Mouse (Mus musculus) kidney, adult 11 months (tissue): ENCODE data around the gene Fbxo46.
A peak's percentile ranks its signal among the peaks of the same experiment; 100 is the strongest.

Experiments
- DNase-seq: peaks from one replicate; pipeline ENCODE4 v3.0.0; 2022

Fbxo46 gene

DNA sequence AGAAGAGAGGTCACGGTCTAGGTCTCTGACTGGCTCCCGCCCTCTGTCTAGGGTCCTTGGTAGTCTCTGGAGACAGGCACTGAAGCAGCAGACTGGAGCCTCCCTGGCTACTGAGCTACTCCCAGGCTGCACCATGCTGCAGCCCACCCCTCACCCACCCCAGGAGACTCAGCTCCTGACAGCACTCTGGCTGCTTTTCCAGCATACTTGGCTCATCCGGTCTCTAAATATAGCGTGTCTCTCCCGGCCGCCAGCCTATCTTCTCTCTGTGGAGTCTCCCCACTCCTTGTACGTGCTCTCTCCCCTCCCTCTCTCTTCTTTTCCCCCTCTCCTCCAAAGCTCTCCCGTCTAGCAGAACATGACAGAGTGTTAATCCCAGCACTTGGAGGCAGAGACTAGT lies 50.5 kb downstream of the Fbxo46 start:
- no peak for DNase-seq

DNA sequence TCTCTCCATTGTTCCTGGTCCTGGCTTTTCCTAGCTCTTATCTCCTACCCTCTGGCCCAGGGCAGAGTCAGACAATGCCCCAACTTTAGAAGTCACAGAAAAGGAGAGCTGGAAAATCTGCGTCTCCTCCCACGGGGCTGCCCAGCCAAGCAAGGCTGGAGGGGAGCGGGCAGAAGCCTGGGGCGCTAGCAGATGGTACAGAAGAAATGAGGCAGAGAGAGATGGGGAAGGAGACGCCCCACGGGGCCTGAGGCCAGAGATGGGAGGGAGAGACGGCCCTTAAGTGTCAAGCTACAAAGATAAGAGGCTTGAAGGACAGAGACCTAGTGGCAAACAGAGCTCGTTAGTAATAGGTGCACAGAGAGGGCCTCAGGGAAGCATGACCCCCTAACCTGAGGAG lies 52.2 kb downstream of the Fbxo46 start:
- DNase-seq = no peak

DNA sequence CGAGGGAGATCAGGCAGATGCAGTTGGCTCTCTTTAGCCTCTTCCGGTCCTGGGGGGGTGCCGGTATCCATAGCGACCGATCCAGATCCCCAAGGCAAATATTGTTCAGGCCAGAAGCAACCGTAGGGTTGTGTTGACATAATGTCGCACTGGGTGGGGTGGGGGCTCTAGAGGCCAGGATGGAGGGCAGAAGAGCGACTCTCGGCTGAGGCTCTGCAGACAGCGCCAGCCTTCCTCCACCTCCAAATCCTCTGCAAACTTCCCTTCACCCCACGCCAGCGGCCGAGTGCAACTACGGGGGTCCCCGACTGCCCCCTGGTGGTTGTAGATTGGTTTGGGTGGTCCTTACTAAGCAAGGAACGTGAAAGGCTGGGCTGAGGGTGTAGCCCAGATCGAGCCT lies 53.2 kb downstream of the Fbxo46 start:
- peak; percentile 49 for DNase-seq

DNA sequence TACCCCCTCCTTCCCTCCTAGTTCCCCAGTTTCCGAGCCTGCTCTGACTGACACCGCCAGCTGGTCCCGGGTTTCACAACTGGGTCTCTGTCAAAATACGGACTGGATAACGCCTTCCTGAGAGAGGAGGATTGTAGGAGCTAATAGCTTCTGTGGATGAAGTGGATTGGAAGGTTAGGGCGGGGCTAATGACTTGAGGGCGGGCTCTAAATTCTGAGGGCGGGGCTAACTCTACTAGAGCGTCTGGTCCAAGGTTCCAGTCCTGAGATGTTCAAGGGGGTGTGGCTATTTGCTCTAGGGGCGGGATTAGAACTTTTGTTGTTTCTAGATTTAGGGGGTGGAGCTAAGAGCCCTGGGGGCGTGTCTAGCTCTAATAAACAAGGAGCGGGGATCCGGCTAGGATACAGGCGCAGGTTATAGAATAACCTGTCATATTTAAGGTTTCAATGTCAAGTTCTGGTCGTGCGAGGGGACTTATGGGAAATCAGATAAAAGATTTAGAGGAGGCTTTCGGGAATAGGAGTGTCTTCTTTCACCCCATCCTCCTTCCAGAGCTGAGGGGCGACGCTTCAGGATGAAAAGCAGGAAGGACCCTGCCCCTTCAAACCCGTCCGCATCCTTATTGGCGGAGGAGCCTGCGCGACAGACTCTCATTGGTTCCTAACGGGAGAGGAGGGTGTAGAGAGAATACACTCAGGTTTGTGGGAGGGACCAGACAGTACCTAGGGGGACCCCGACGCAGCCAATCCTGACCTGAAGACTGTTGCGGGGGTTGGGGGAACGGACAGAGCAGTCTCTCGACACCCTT lies 56.3 kb downstream of the Fbxo46 start, which contains the start of gene Eml2:
TSS of gene Eml2 (plus strand) at position 714 of the 808 bp plus-strand sequence.
- peak; percentile 31 for DNase-seq

DNA sequence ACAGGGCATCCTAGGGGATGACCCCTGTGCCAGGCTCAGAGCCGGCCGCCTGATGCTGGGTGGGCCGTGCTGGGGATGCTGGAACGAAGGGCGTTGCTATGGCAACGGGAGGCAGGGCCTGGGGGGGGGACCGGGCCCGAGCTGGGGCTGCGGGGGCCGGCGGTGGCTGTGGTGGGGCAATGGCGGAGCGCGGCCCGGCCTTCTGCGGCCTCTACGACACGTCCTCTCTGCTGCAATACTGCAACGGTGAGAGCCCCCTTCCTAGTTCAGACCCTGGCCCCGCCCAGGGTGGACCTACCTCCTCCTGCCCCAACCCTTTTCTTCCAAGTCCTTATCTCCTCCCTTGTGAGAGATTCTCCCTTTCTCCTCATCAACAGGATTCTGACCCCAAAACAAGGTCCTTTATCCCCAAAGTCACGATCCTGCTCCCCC lies 56.9 kb downstream of the Fbxo46 start:
- DNase-seq = no peak

DNA sequence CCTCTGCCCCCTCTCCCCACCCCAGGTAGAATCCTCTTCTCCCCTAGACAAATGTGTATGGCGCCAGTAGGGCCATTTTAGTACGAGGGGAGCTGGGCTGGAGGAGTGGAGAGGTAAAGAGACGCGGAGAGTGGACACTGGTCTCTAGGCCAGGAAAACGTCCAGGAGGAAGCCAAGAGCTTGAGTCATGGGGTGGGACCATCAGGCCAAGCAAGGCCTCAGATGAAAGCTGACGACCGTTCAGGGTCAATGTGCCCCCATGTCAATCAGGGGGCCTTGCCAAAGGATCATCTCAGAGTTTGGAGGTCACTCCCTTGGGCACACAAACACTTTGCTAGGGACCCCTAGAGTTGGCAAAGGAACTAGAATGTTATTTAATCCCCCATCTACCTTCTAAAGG lies 57.6 kb downstream of the Fbxo46 start:
- DNase-seq = no peak

DNA sequence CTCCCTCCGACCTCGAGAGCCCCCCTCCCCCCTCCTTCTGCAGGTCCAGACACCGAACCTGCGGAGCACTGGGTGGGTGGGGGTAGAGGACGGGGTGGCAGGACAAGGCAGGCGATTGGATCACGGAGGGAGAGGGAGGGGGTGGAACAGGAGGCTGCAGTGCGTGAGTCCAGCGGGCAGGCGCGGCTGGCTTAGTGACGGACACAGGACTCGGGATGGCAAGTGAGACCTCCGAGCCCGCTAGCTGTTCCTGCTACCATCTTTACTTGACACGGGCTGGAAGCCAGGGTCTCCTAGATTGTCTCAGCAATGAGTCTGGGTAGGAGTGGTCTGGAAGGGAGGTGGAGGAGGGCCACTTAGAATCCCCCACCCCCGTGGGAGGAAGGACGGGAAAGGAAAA lies 58.4 kb downstream of the Fbxo46 start:
- DNase-seq = no peak

DNA sequence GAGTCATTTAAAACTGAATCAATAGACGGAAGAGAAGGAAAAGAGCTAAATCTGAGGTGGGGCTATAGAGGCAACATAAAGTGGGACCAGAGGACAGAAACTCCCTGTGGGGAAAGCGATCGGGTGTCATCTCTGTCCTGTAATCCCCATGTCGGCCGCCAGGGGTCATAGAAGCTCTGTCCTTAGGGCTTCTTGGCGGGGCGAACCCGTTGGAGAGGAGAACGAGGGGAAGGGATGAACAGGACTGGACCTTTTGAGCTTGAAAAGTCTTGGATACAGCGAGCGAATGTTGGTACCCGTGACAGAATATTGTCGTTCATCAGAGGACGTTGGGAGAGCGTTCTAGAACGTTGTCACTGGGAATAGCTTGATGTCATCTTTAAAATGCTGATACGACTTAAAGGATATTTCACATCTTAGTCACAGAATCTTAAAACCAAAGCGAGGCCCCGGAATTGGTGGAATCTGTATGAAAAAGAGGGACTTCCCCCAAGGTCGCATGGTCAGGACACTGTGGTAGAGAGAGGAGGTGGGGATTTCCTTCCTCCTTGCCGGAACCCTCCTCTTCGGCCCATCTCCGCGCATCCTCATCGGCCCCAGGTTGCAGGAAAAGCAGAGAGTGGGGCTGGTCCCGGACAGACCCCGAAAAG lies 58.9 kb downstream of the Fbxo46 start:
- peak; percentile 42 for DNase-seq

DNA sequence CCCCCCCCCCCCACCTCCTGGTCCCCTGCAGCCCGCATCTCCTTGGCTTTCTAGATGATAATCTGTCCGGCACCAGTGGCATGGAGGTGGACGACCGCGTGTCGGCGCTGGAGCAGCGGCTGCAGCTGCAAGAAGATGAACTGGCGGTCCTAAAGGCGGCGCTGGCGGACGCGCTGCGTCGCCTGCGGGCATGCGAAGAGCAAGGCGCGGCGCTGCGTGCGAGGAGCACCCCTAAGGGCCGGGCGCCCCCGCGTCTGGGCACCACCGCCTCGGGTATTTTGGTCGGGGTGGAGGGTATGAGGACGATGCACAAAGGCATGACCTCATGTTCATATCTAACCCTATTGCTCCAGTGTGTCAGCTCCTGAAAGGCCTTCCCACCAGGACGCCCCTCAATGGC lies 59.5 kb downstream of the Fbxo46 start:
- peak; percentile 53 for DNase-seq

DNA sequence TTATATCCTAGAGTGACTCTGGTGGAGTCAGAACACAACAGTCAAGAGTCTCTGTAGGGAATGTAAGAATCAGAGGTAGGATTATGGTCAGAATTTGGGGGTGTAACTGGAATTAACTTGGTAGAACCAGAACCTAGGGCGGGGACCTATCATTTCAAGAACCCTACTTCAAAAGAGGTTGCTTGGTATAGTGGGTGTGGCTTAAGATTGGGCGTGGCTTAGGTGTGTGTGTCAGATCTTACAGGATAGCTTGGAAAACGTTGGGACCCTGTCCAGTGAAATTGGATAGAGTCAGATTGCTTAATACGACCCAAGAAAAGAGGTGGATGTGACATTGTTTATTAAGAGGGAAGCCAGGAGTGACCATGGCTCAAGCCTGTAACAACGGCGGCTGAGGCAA lies 60.3 kb downstream of the Fbxo46 start:
- no peak for DNase-seq

DNA sequence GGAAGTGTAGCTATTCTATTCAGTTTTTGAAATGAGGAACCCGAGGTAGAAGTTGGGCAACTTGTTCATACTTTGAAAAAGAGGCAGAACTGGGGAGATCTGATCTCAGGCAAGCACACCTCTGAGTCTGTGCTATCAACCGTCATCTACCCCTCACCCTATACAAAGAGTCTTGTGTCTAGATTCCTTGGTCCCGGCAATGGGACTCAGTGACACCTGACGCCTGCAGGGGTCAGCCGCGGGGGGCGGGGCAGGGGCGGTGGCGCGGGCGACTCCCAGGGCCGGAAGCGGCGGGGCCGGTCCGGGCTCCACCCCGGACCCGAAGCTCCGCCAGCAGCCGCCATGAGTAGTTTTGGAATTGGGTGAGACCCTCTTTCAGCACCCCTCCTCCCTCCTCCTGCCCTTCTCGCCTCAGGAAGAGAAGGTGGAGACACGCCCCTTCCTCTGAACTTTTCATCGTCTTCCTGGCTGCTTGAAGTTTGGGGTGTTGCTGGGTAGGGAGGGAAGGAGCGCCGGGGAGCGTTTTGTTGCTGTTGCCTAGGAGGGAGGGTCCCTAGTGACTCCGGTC lies 61.3 kb downstream of the Fbxo46 start:
- peak; percentile 37 for DNase-seq

DNA sequence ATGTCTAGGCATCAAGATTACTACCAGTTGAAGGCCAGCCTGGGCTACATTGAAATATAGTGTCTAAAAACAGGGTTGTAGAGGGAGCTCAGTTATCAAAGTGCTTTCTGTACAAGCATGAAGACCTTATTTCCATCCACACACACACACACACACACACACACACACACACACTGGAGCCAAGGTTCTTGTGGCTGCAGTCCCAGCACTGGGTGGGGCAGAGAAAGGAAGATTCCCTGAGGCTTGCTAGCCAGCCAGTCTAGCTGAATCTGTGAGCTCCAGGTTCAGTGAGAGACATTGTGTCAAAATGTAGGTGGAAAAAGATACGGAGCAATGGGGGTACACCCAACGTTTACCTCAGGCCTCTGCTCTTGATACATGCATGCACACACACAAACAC lies 64.6 kb downstream of the Fbxo46 start:
- DNase-seq = no peak

DNA sequence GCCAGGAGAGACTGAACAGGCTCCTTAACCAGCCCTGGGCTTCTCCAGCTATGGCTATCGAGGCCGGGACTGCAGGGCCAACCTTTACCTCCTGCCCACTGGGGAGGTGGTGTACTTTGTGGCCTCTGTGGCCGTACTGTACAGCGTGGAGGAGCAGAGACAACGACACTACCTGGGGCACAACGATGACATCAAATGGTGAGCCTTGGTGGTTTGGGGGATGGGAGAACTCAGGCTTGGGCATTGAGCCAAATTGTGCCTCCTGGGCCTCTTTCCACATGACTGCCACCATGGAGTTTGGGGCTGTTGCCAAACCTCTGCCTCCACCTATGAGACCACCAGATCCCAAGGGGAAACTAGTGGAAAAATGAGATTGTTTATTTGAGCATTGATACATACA lies 65.1 kb downstream of the Fbxo46 start:
- peak; percentile 41 for DNase-seq
